Mouse (Mus musculus) cerebellum, adult 9-11 months (tissue): ENCODE measurements at regions not wholly inside any gene's neighbourhood (a gene's known extent, or its start where the extent isn't known, plus 50 kb on each side); places are given as distances from the start of the nearest gene placed in this dataset.

Experiments used
- DNase-seq: peaks from one replicate; pipeline ENCODE4 v3.0.0; 2022

DNA sequence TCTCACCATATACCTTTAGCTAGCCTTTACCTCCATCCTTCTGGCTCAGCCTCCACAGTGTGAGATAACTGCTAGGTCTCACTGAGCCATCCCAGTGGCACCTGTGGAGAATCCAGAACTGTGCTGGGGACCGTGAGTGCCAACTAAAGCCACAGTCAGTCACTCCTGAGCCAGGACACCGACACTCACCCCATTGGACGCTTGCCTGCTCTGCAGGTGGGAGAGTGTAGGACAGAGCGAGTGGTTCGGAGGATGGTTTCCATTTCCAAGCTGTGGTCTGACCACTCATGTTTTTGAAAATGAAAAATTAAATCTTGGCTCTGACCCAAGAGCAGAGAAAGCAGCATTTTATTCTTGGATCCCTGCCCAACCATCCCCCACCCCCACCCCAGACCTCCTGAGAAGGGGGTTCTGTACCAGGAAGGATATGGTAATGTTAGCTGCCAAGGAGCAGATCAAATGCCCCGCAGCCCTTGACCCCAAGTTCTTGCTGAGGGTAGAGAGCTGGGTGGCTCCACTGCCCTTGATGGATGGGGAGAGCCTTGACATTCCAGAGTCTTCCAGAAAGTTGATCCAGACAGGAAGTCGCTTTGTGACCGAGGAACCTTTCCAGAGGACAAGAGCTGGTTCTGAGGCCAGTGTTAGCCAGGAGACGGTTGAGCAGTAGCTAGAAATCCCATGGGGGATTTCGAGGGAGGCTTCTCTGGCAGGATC, 83.3 kb upstream of the Smim23 start:
- peak; percentile 36 for DNase-seq

- DNase-seq: peak; percentile 61
These were observed 79.6 kb upstream of the Smim23 start for GRCm38 (mm10) chr11:32903970-32904369.

DNA sequence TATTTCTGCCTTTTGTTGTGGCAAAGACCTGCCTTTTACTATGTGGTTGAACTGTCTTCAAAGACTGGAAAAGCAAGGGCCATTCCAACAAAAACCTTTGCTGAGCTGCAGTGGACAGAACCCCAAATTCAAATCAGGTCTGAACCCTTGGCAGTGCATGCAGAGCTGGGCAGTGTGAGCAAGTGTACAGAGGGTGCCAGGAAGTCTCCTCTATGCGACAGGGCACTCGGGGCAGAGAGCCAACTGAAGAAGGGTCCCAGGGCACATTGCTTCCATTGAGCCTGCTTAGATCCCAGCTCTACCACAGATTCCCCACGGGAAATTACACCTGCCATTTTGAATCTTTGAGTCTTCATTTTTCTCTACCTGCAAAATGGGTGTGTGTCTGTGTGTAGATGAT, 79.0 kb upstream of the Smim23 start:
- DNase-seq: peak; percentile 9

DNA sequence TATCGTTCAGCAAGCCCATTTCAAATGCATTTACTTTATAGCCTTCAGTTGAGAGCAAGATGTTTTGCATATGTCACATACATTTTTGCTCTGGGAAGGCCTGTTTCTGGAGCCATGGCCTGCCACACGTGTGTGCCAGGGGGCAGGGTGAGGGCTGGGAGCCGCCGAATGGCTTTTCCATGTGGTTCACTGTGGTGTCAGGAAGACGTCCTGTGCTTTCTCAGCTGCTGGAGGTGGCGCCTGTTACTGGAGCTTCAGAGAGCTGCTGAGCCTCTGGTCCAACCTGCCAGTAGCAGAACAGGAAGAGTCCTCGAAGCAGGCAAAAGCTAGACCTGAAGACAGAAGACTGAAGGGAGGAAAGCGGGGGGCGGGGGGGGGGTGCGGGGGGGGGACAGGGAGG, 78.5 kb upstream of the Smim23 start:
- no peak for DNase-seq

DNA sequence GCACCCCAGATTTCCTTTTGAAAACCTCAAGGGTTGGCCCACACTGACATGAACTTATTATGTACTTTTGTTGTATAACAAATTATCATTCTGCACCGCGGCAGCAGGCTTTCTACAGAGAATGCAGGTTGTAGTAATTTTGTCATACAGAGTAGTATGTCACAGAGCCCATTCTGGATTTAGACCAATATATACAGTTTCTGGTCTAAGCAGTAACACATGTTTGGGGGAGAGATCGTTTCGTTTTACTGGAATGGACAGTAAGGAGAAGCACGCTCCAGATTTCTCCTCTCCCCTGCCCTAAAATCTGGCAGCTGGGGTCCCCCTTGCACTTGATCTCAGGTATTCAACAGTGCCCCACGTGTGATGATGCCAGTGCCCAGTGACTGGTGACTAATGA, 76.0 kb upstream of the Smim23 start:
- DNase-seq: no peak

GRCm38 (mm10) chr11:32899604-32900216, 75.3 kb upstream of the Smim23 start:
- no peak for DNase-seq

- DNase-seq: no peak
These were observed 71.0 kb upstream of the Smim23 start for GRCm38 (mm10) chr11:32895400-32895799.

DNA sequence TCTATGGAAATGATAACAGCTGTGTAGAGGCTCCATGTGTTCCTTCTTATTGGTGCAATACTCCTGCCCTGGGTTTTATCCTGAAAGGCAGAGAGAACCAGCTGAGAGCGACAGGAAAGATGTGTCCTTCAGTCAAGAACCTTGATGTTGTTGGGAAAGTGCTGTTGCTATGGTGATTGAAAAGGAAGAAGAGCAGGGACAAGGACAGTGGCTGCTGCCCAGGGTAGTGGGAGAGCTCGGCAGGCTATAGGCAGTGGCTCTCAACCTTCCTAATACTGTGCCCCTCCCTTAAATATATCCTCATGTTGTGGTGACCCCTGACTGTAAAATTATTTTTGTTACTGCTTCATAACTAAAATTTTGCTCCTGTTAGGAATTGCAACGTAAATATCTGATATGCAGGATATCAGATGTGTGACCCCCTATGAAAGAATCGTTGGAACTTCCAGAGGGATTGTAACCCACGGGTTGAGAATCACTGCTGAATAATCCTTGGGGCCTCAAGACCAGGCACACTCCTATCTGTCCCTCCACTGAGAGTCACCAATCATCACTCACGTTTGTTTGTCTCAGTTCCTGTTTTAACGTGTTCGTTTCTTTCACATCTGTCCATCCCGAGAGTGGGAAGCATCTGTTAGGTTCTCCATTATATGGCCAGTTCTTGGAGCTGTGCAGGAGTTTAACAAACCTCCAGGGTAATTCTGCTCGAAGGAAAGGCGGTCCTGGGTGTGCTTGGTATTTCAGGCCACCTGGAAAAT, 68.9 kb upstream of the Smim23 start:
- no peak for DNase-seq

DNA sequence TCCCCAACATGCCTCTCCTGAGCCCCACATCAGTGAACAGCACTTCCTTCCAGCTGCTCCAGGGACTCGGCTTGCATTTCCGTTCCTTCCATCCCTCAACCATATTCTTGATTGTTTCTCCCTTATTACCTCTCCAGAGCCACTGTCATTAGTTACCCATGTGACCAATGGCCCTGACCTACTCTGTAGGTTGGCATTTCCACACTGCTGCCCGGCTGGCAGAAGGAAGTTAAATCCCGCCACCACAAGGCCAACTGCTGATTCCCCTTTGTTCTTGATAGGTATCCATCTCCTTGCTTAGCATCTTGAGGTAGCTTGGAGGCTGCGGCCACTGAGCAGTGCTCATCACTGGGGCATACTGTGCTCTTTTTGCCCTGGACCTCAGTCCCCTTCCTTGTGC, 68.1 kb upstream of the Smim23 start:
- DNase-seq: no peak

DNA sequence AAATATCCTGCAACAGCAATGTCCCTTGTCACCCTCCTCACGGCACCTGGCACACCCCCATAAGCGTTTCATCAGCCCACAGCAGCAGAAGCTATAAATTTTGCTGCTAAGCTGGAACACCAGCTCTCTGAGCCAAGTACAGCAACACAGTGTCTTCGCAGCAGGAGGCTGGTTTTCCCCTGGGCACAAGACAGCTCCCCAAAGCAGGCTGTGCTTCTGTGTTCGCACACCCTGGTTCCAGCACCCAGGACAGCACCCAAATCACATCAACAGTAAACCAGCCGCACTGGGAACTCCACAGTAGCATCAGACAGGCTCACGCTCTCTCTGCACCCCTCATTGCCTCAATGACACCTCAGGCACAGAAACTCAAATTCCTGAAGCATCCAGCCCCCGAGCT, 64.8 kb upstream of the Smim23 start:
- DNase-seq: no peak

DNA sequence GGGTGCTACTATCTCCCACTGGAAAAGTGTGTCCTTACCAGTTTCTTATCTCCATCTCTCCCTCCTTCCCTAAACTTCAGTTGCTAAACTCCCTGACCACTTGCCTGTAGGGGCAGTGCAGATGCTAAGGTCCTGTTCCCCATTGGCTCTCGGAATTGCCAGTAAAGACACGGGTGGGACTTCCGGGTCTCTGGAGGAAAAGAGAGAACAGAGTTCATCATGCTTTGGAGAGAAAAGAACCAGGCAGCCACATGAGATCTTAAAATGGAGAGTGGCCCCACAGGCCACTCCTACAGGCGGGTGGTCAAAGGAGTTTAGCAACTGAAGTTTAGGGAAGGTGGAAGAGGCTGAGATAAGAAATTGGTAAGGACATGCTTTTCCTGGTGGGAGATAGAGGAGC, 60.3 kb upstream of the Smim23 start:
- DNase-seq: no peak

- DNase-seq: no peak
These were observed 58.9 kb upstream of the Smim23 start for GRCm38 (mm10) chr11:32883062-32883852.

- no peak for DNase-seq
These were observed 54.6 kb upstream of the Smim23 start for GRCm38 (mm10) chr11:32878967-32879366.
